Mouse (Mus musculus) intestine, embryonic 16.5 days (tissue): ENCODE data around the gene Arsj. TPM values are rescaled to one million over a fixed set of nuclear protein-coding genes. Genes with fewer than 3 reads are reported as not detected.
A peak's percentile ranks its signal among the peaks of the same experiment; 100 is the strongest.

Experiments used
- ATAC-seq: fragments of 200-750 bp; cut with Nextera tagmentation; 2 replicates; pipeline ENCODE4 v1.8.0; 2017; ENCODE audit warnings: moderate TSS enrichment, moderate library complexity
- H3K27ac ChIP-seq: fragments of 300-500 bp; sonication (generic); 2 replicates; pipeline ENCODE4 v1.5.1; 2014; ENCODE audit warnings: mild to moderate bottlenecking, low read length
- H3K27me3 ChIP-seq: fragments of 300-500 bp; sonication (generic); replicated peaks from 2 replicates; pipeline ENCODE4 v1.6.1; 2014; ENCODE audit warnings: low read length, control low read depth, mixed read lengths; ENCODE audit not compliant: control insufficient read depth, insufficient read depth
- H3K36me3 ChIP-seq: fragments of 300-500 bp; sonication (generic); 2 replicates; pipeline ENCODE4 v1.6.1; 2014; ENCODE audit warnings: low read length, control low read depth; ENCODE audit not compliant: control insufficient read depth, insufficient read depth
- H3K4me1 ChIP-seq: fragments of 300-500 bp; sonication (generic); 2 replicates; pipeline ENCODE4 v1.6.1; 2014; ENCODE audit warnings: low read length, control low read depth, mixed read lengths; ENCODE audit not compliant: control insufficient read depth, insufficient read depth
- H3K4me2 ChIP-seq: fragments of 300-500 bp; sonication (generic); 2 replicates; pipeline ENCODE4 v1.6.1; 2014; ENCODE audit warnings: low read depth, low read length, control low read depth
- H3K4me3 ChIP-seq: fragments of 300-500 bp; sonication (generic); 2 replicates; pipeline ENCODE4 v1.5.1; 2014; ENCODE audit warnings: mild to moderate bottlenecking, low read length
- H3K9ac ChIP-seq: fragments of 300-500 bp; sonication (generic); 2 replicates; pipeline ENCODE4 v1.6.1; 2014; ENCODE audit warnings: low read depth, low read length
- H3K9me3 ChIP-seq: fragments of 300-500 bp; sonication (generic); 2 replicates; pipeline ENCODE4 v1.6.1; 2016; ENCODE audit warnings: low read length, control low read depth; ENCODE audit not compliant: control insufficient read depth
- WGBS: fragments of 180-500 bp; shearing (Covaris S2); extraction: QIAGEN DNeasy Blood & Tissue Kit; methylation state at CpG from one replicate; pipeline ENCODE4 v1.1.7; 2014; 5-methylcytosine and 5-hydroxymethylcytosine counted together
- polyA plus RNA-seq: library from polyadenylated mRNA; unstranded; fragments of >200 nt; fragmentation: Nextera tagmentation; extraction: Ambion mirVana; gene quantifications from 2 replicates; pipeline ENCODE4 v1.2.1, GENCODE M21; 2015

The Arsj gene
- 1.6 and 1.7 TPM in 2 replicates for polyA plus RNA-seq

- no peak within 1 kb of the TSS for H3K27ac ChIP-seq
- 0 out of 2 replicates have a peak, but pooled peaks cover 3% of the 10 kb centered on the region for H3K27me3 ChIP-seq
These were observed at the start of gene Arsj for GRCm38 (mm10) chr3:126363568-126364505. Gene Arsj, plus strand, starts transcription at chr3:126363684.

GRCm38 (mm10) chr3:126324872-126325498 is 38.5 kb upstream of the Arsj start:
- 49% methylated on average over 4 of the region's 4 CpGs for WGBS
- Histone ChIP-seq H3K9ac (no peak overlapping the region), H3K36me3 (no peaks in the 10 kb centered on the region), H3K4me2 (no peak overlapping the region), H3K4me3 (no peak overlapping the region), H3K27ac (no peak overlapping the region), H3K9me3 (no peaks in the 10 kb centered on the region), H3K4me1 (no peaks in the 10 kb centered on the region; the same call in 1 of the 2 replicates), H3K27me3 (no peaks in the 10 kb centered on the region)
- ATAC-seq = no peak

More at GRCm38 (mm10) chr3:126363568-126364505, at the start of gene Arsj:
- peak within 1 kb of the TSS; percentile 73 for H3K9ac ChIP-seq
- H3K4me3 ChIP-seq = peak within 1 kb of the TSS; percentile 52
- H3K4me2 ChIP-seq = peak within 1 kb of the TSS; percentile 61
- H3K4me1 ChIP-seq = no peaks in the 10 kb centered on the region
- ATAC-seq = peak; percentile 94
- WGBS = 14% methylated on average over 41 of the region's 41 CpGs
- no peaks in the 10 kb centered on the region for H3K9me3 ChIP-seq
- no peaks in the 10 kb centered on the region for H3K36me3 ChIP-seq

DNA sequence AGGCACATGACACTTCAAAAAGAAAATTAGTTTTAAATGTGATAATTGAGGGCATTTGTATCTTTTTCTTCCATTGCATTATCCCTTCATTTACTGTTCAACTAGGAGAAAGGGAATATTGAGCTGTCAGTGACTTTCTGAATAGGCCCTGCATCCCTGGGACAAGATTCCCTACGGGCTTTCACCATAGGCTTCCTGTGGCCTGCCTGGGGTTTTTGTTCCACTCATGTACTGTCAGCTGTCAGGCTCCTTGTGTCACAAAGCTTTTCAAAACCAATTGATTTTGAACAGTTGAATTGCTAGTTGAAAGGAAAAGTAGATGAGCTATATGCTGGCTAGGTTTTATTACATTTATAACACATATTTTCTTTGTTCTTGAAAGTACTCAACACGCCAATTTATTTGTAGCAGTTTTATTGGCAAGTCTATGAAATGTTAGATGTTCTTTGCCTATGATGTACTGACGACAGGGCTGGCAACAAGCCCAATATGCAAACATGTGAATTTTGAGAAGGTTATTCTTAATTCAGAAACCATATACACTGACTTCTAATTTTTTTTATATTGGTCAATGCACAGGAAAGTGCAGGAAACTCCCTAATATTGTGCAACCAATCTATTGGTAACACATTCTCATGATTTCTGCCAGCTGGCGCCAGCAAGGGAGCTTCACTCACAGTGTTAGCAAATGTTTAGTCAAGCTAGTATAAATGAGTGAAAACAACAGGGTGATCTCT is 37.4 kb upstream of the Arsj start:
- H3K4me3 ChIP-seq = no peak overlapping the region
- H3K27ac ChIP-seq = no peak overlapping the region
- H3K27me3 ChIP-seq = no peaks in the 10 kb centered on the region
- no peaks in the 10 kb centered on the region; the same call in 1 of the 2 replicates for H3K4me1 ChIP-seq
- no peak overlapping the region for H3K9ac ChIP-seq
- 62% methylated on average over 4 of the region's 4 CpGs for WGBS
- no peak for ATAC-seq
- no peak overlapping the region for H3K4me2 ChIP-seq
- no peaks in the 10 kb centered on the region for H3K9me3 ChIP-seq
- H3K36me3 ChIP-seq = no peaks in the 10 kb centered on the region

- 40% methylated on average over 2 of the region's 2 CpGs for WGBS
These were observed 36.7 kb upstream of the Arsj start for GRCm38 (mm10) chr3:126326628-126327325.

GRCm38 (mm10) chr3:126335329-126335728 is 28.2 kb upstream of the Arsj start:
- H3K4me3 ChIP-seq = no peak overlapping the region
- H3K4me1 ChIP-seq = no peaks in the 10 kb centered on the region
- no peaks in the 10 kb centered on the region for H3K9me3 ChIP-seq
- no peaks in the 10 kb centered on the region for H3K36me3 ChIP-seq
- H3K27me3 ChIP-seq = no peaks in the 10 kb centered on the region
- 56% methylated on average over 4 of the region's 4 CpGs for WGBS
- no peak overlapping the region for H3K9ac ChIP-seq
- H3K4me2 ChIP-seq = no peak overlapping the region
- no peak overlapping the region for H3K27ac ChIP-seq
- ATAC-seq = no peak

More at GRCm38 (mm10) chr3:126326628-126327325, 36.7 kb upstream of the Arsj start:
- no peak overlapping the region for H3K9ac ChIP-seq
- no peak overlapping the region for H3K4me2 ChIP-seq
- H3K36me3 ChIP-seq = no peaks in the 10 kb centered on the region
- no peak overlapping the region for H3K4me3 ChIP-seq
- H3K27me3 ChIP-seq = no peaks in the 10 kb centered on the region
- H3K4me1 ChIP-seq = no peaks in the 10 kb centered on the region; the same call in 1 of the 2 replicates
- H3K27ac ChIP-seq = no peak overlapping the region
- peak; percentile 53; the same call in 1 of the 2 replicates for ATAC-seq
- no peaks in the 10 kb centered on the region for H3K9me3 ChIP-seq

DNA sequence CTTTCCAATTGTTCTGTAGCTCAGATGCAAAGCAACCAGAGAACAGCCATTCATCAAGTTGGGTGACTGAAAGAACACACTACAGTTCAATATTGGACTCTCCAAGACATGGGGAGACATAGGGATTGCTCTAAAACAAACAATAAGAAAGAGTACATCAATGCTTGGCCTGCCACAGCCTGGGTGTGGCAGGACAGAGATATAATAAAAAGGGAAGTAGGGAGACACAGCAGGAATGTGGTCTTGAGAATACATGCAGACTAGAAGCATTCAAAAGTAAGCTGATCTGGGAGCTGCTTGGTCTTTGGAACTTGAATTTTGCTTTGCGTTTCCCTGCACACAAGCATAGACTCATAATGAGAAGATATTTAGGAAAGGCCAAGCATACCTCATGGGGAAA is 18.7 kb upstream of the Arsj start:
- no peak overlapping the region for H3K4me2 ChIP-seq
- no peak overlapping the region for H3K27ac ChIP-seq
- no peak for ATAC-seq
- H3K9ac ChIP-seq = no peak overlapping the region
- 89% methylated on average over 1 of the region's 1 CpGs for WGBS
- H3K36me3 ChIP-seq = no peaks in the 10 kb centered on the region
- H3K27me3 ChIP-seq = no peaks in the 10 kb centered on the region
- no peaks in the 10 kb centered on the region for H3K9me3 ChIP-seq
- H3K4me1 ChIP-seq = no peaks in the 10 kb centered on the region
- no peak overlapping the region for H3K4me3 ChIP-seq

DNA sequence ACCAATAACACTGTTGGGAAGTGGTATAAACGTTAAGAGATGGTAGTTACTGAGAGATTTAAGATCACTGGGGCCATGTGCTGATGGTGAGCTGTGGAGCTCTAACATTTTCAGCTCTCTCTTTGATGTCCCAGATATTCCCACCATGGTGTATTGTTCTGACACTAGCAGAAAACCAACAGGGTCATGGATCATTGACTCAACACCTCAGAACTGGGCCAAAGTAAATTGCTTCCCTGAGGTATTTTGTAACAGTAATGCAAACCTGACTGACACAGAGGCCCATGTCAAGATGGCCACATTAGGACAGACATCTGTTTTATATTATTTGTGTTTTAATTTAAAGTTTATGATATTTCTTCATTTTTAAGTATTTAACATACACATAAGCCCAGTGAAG is 3.7 kb upstream of the Arsj start:
- ATAC-seq = no peak
- no peaks in the 10 kb centered on the region for H3K9me3 ChIP-seq
- no peaks in the 10 kb centered on the region for H3K4me1 ChIP-seq
- H3K4me3 ChIP-seq = no peak overlapping the region
- 0 out of 2 replicates have a peak, but pooled peaks cover 3% of the 10 kb centered on the region for H3K27me3 ChIP-seq
- no peak overlapping the region for H3K27ac ChIP-seq
- H3K9ac ChIP-seq = no peak overlapping the region
- H3K36me3 ChIP-seq = no peaks in the 10 kb centered on the region
- WGBS = 46% methylated on average over 1 of the region's 1 CpGs
- H3K4me2 ChIP-seq = no peak overlapping the region

GRCm38 (mm10) chr3:126362392-126362791 is 1.1 kb upstream of the Arsj start:
- no peaks in the 10 kb centered on the region for H3K4me1 ChIP-seq
- no peak overlapping the region for H3K9ac ChIP-seq
- no peak for ATAC-seq
- no peaks in the 10 kb centered on the region for H3K36me3 ChIP-seq
- H3K27ac ChIP-seq = no peak overlapping the region
- 0 out of 2 replicates have a peak, but pooled peaks cover 3% of the 10 kb centered on the region for H3K27me3 ChIP-seq
- H3K9me3 ChIP-seq = no peaks in the 10 kb centered on the region
- 88% methylated on average over 2 of the region's 2 CpGs for WGBS
- H3K4me3 ChIP-seq = no peak overlapping the region
- no peak overlapping the region for H3K4me2 ChIP-seq
